Mouse (Mus musculus) intestine, postnatal 0 days (tissue): ENCODE measurements around the gene Sympk. TPM values are rescaled to one million over a fixed set of nuclear protein-coding genes. Genes with fewer than 3 reads are reported as not detected.

Source experiments
- ATAC-seq: fragments of 200-750 bp; cut with Nextera tagmentation; 2 replicates; pipeline ENCODE4 v1.8.0; 2017; ENCODE audit warnings: mild to moderate bottlenecking, moderate TSS enrichment, moderate library complexity
- H3K27ac ChIP-seq: fragments of 300-500 bp; sonication (generic); 2 replicates; pipeline ENCODE4 v1.5.1; 2014; ENCODE audit warnings: mild to moderate bottlenecking, low read depth, low read length, moderate library complexity
- H3K27me3 ChIP-seq: fragments of 300-500 bp; sonication (generic); replicated peaks from 2 replicates; pipeline ENCODE4 v1.6.1; 2014; ENCODE audit warnings: low read length, mixed read lengths; ENCODE audit not compliant: control insufficient read depth, insufficient read depth
- H3K36me3 ChIP-seq: fragments of 300-500 bp; sonication (generic); 2 replicates; pipeline ENCODE4 v1.6.1; 2014; ENCODE audit warnings: mild to moderate bottlenecking, moderate library complexity; ENCODE audit not compliant: control insufficient read depth, insufficient read depth
- H3K4me1 ChIP-seq: fragments of 300-500 bp; sonication (generic); replicated peaks from 2 replicates; pipeline ENCODE4 v1.6.1; 2014; ENCODE audit warnings: antibody characterized with exemption, low read length, mixed read lengths; ENCODE audit not compliant: control insufficient read depth, insufficient read depth
- H3K4me2 ChIP-seq: fragments of 300-500 bp; sonication (generic); replicated peaks from 2 replicates; pipeline ENCODE4 v1.6.1; 2014; ENCODE audit warnings: low read depth, mild to moderate bottlenecking, moderate library complexity
- H3K4me3 ChIP-seq: fragments of 300-500 bp; sonication (generic); 2 replicates; pipeline ENCODE4 v1.5.1; 2014; ENCODE audit warnings: low read depth, low read length
- H3K9ac ChIP-seq: fragments of 300-500 bp; sonication (generic); 2 replicates; pipeline ENCODE4 v1.6.1; 2014; ENCODE audit warnings: mild to moderate bottlenecking, low read depth, low read length
- H3K9me3 ChIP-seq: fragments of 300-500 bp; sonication (generic); 2 replicates; pipeline ENCODE4 v1.6.1; 2016; ENCODE audit warnings: mixed run types; ENCODE audit not compliant: control insufficient read depth
- CTCF ChIP-seq: sonication (generic); IDR thresholded peaks from 2 replicates; pipeline ENCODE4 v1.5.1; 2016; ENCODE audit warnings: low read depth, mild to moderate bottlenecking, control low read depth, antibody characterized with exemption, moderate library complexity
- WGBS: fragments of 180-500 bp; shearing (Covaris S2); extraction: QIAGEN DNeasy Blood & Tissue Kit; methylation state at CpG from one replicate; pipeline ENCODE4 v1.1.7; 2014; 5-methylcytosine and 5-hydroxymethylcytosine counted together
- polyA plus RNA-seq: library from polyadenylated mRNA; unstranded; fragments of >200 nt; fragmentation: Nextera tagmentation; extraction: Ambion mirVana; gene quantifications from 2 replicates; pipeline ENCODE4 v1.2.1, GENCODE M21; 2015

The Sympk gene
- polyA plus RNA-seq, 1 experiment from 2014 or later, result 8.9 TPM

GRCm38 (mm10) chr7:19073504-19073903 lies 49.3 kb downstream of the Sympk start:
- Histone ChIP-seq H3K9ac (no peak overlapping the region), H3K4me3 (no peak overlapping the region), H3K27ac (no peak overlapping the region), H3K4me2 (no peak overlapping the region), H3K4me1 (no peaks in the 10 kb centered on the region), H3K36me3 (0 out of 2 replicates have a peak, but pooled peaks cover 6% of the 10 kb centered on the region), H3K27me3 (0 out of 2 replicates have a peak, but pooled peaks cover 4% of the 10 kb centered on the region), H3K9me3 (no peaks in the 10 kb centered on the region)
- peak; percentile 73 for TF ChIP-seq CTCF
- WGBS, result 74% methylated on average over 9 of the region's 9 CpGs
- no peak for ATAC-seq

- WGBS, result 94% methylated on average over 6 of the region's 6 CpGs
- ATAC-seq, result no peak
Observed at GRCm38 (mm10) chr7:19074494-19074893, 50.3 kb downstream of the Sympk start.

GRCm38 (mm10) chr7:19075231-19075630 lies 51.1 kb downstream of the Sympk start:
- TF ChIP-seq CTCF, result no peak
- 53% methylated on average over 5 of the region's 5 CpGs for WGBS
- Histone ChIP-seq H3K4me1 (no peaks in the 10 kb centered on the region), H3K9ac (no peak overlapping the region), H3K27ac (no peak overlapping the region), H3K9me3 (no peaks in the 10 kb centered on the region), H3K4me2 (peak overlapping the region; percentile 91), H3K4me3 (peak overlapping the region; percentile 74), H3K27me3 (0 out of 2 replicates have a peak, but pooled peaks cover 4% of the 10 kb centered on the region), H3K36me3 (peaks cover 16% of the 10 kb centered on the region)
- ATAC-seq, result no peak

More at GRCm38 (mm10) chr7:19074494-19074893, 50.3 kb downstream of the Sympk start:
- H3K9me3 ChIP-seq, result no peaks in the 10 kb centered on the region
- TF ChIP-seq CTCF, result peak; percentile 26; the same call in 1 of the 2 replicates
- no peak overlapping the region for H3K27ac ChIP-seq
- no peaks in the 10 kb centered on the region for H3K4me1 ChIP-seq
- peaks cover 11% of the 10 kb centered on the region; the same call in 1 of the 2 replicates for H3K36me3 ChIP-seq
- H3K9ac ChIP-seq, result no peak overlapping the region
- H3K27me3 ChIP-seq, result 0 out of 2 replicates have a peak, but pooled peaks cover 4% of the 10 kb centered on the region
- no peak overlapping the region for H3K4me2 ChIP-seq
- no peak overlapping the region for H3K4me3 ChIP-seq

GRCm38 (mm10) chr7:19075723-19076585 lies 51.8 kb downstream of the Sympk start, which contains the start of gene Dmwd:
Gene Dmwd, plus strand, starts transcription at chr7:19076227.
- Histone ChIP-seq H3K4me3 (peak within 1 kb of the TSS; percentile 74), H3K4me1 (no peaks in the 10 kb centered on the region), H3K27ac (peak within 1 kb of the TSS; percentile 58), H3K9ac (peak within 1 kb of the TSS; percentile 89), H3K9me3 (no peaks in the 10 kb centered on the region), H3K36me3 (peaks cover 23% of the 10 kb centered on the region), H3K27me3 (0 out of 2 replicates have a peak, but pooled peaks cover 4% of the 10 kb centered on the region), H3K4me2 (peak within 1 kb of the TSS; percentile 91)
- WGBS, result 1% methylated on average over 81 of the region's 91 CpGs
- TF ChIP-seq CTCF, result no peak
- ATAC-seq, result peak; percentile 86

GRCm38 (mm10) chr7:19076586-19076991 lies 52.4 kb downstream of the Sympk start:
- Histone ChIP-seq H3K9me3 (no peaks in the 10 kb centered on the region), H3K27me3 (0 out of 2 replicates have a peak, but pooled peaks cover 4% of the 10 kb centered on the region), H3K4me1 (no peaks in the 10 kb centered on the region), H3K9ac (peak overlapping the region; percentile 89), H3K4me2 (peak overlapping the region; percentile 91), H3K27ac (peak overlapping the region; percentile 58), H3K36me3 (peaks cover 29% of the 10 kb centered on the region), H3K4me3 (peak overlapping the region; percentile 74)
- 2% methylated on average over 21 of the region's 22 CpGs for WGBS
- no peak; the same call in 1 of the 2 replicates for ATAC-seq
- TF ChIP-seq CTCF, result no peak

- Histone ChIP-seq H3K36me3 (peaks cover 35% of the 10 kb centered on the region), H3K27me3 (0 out of 2 replicates have a peak, but pooled peaks cover 4% of the 10 kb centered on the region), H3K4me3 (no peak overlapping the region), H3K27ac (no peak overlapping the region), H3K4me2 (peak overlapping the region; percentile 91), H3K9me3 (no peaks in the 10 kb centered on the region), H3K9ac (no peak overlapping the region), H3K4me1 (no peaks in the 10 kb centered on the region)
- WGBS, result 68% methylated on average over 14 of the region's 14 CpGs
- TF ChIP-seq CTCF, result no peak
- no peak for ATAC-seq
Observed at GRCm38 (mm10) chr7:19077761-19078160, 53.6 kb downstream of the Sympk start.
